Mouse (Mus musculus) forebrain, embryonic 12.5 days (tissue): ENCODE data around the gene Ddx52. TPM values are rescaled to one million over a fixed set of nuclear protein-coding genes. Genes with fewer than 3 reads are reported as not detected.

ENCODE experiments used
- ATAC-seq: fragments of 200-750 bp; cut with Nextera tagmentation; 2 replicates; pipeline ENCODE4 v1.8.0; 2017; ENCODE audit warnings: moderate TSS enrichment; ENCODE audit not compliant: low FRiP score
- H3K27ac ChIP-seq: fragments of 300-500 bp; sonication (generic); 2 replicates; pipeline ENCODE4 v1.5.1; 2016; ENCODE audit warnings: mild to moderate bottlenecking
- H3K27me3 ChIP-seq: fragments of 300-500 bp; sonication (generic); 2 replicates; pipeline ENCODE4 v1.6.1; 2016; ENCODE audit warnings: mild to moderate bottlenecking
- H3K36me3 ChIP-seq: fragments of 300-500 bp; sonication (generic); replicated peaks from 2 replicates; pipeline ENCODE4 v1.6.1; 2016; ENCODE audit warnings: mild to moderate bottlenecking
- H3K4me1 ChIP-seq: fragments of 300-500 bp; sonication (generic); 2 replicates; pipeline ENCODE4 v1.6.1; 2016
- H3K4me2 ChIP-seq: fragments of 300-500 bp; sonication (generic); 2 replicates; pipeline ENCODE4 v1.6.1; 2016; ENCODE audit warnings: mild to moderate bottlenecking, moderate library complexity
- H3K4me3 ChIP-seq: fragments of 300-500 bp; sonication (generic); replicated peaks from 2 replicates; pipeline ENCODE4 v1.5.1; 2016; ENCODE audit warnings: mild to moderate bottlenecking
- H3K9ac ChIP-seq: fragments of 300-500 bp; sonication (generic); 2 replicates; pipeline ENCODE4 v1.6.1; 2016; ENCODE audit warnings: mild to moderate bottlenecking
- H3K9me3 ChIP-seq: fragments of 300-500 bp; sonication (generic); 2 replicates; pipeline ENCODE4 v1.6.1; 2016
- WGBS: fragments of 180-500 bp; shearing (Covaris S2); methylation state at CpG from one replicate; pipeline ENCODE4 v1.1.7; 2016; 5-methylcytosine and 5-hydroxymethylcytosine counted together
- polyA plus RNA-seq: library from polyadenylated mRNA; unstranded; fragments of >200 nt; fragmentation: Nextera tagmentation; extraction: Ambion mirVana; gene quantifications from 2 replicates; pipeline ENCODE4 v1.2.1, GENCODE M21; 2016

Ddx52 gene
- polyA plus RNA-seq, 1 experiment from 2014 or later, result 43.3 TPM

GRCm38 (mm10) chr11:83933376-83933775 is 8.5 kb upstream of the Ddx52 start:
- no peak overlapping the region for H3K9ac ChIP-seq
- no peaks in the 10 kb centered on the region for H3K9me3 ChIP-seq
- H3K27ac ChIP-seq, result no peak overlapping the region
- no peak overlapping the region for H3K4me3 ChIP-seq
- H3K4me1 ChIP-seq, result no peaks in the 10 kb centered on the region
- H3K36me3 ChIP-seq, result no peaks in the 10 kb centered on the region
- H3K27me3 ChIP-seq, result peaks cover 12% of the 10 kb centered on the region
- no peak for ATAC-seq
- no peak overlapping the region for H3K4me2 ChIP-seq
- 92% methylated on average over 4 of the region's 4 CpGs for WGBS

DNA sequence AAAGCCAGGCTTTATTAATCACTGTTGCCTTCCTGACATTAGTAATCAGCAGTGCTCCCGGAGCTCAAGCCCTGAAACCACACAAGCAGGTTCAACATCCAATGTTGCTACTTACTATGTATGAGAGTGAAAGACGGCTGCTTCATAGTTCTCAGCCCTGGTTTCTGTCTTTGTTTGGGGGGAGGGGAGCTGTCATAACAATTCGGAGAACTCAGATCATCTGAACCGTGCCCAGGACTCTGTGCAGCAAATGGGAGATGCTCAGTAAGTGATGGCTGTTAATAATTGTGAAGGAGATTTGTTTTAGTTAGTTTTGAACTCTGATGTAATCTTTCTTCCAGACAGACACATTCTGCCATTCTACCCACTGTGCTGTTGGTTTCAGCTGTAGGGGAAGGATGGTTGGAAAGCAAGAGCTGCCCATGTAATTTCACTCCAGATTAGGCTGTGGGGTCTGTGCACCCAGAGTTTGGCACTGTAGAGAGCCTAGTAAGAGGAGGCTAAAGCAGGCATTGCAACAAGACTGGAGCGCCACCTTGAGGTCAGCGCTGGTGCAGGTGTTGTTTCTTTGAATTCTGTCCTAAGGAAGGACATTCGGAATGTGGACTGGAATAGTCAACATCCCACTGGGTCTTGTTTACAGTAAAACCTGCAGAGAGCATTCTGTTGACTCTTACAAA is 5.7 kb upstream of the Ddx52 start:
- H3K4me3 ChIP-seq, result no peak overlapping the region
- ATAC-seq, result no peak
- 37% methylated on average over 7 of the region's 7 CpGs for WGBS

GRCm38 (mm10) chr11:83938556-83938955 is 3.3 kb upstream of the Ddx52 start:
- Histone ChIP-seq H3K27me3 (peaks cover 29% of the 10 kb centered on the region), H3K9me3 (no peaks in the 10 kb centered on the region), H3K27ac (no peak overlapping the region), H3K4me1 (peaks cover 10% of the 10 kb centered on the region), H3K9ac (no peak overlapping the region), H3K4me2 (no peak overlapping the region), H3K36me3 (no peaks in the 10 kb centered on the region), H3K4me3 (no peak overlapping the region)
- WGBS, result 83% methylated on average over 8 of the region's 8 CpGs
- ATAC-seq, result no peak

More for the DNA sequence above, 5.7 kb upstream of the Ddx52 start:
- Histone ChIP-seq H3K36me3 (no peaks in the 10 kb centered on the region), H3K9ac (no peak overlapping the region), H3K9me3 (no peaks in the 10 kb centered on the region), H3K4me1 (no peaks in the 10 kb centered on the region), H3K4me2 (no peak overlapping the region), H3K27ac (no peak overlapping the region), H3K27me3 (peaks cover 29% of the 10 kb centered on the region)

DNA sequence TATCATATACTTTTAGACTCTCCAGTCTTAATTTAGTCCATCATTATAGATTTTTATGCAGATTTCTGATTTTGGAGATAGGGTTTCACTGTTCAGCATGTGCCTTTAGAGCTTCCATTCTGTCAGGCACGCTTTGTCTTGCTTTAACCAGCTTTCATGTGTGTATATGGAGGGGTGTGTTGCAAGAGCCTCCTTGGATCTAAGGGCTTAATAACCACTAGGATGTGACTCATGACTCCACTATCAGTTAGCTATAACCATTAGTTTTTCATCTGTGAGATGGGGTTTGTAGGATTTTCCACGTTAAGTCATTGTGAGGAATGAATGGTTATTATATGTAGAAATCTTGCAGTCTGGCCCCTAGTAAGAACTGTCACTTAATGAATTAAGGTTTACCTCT is 15.0 kb downstream of the Ddx52 start:
- Histone ChIP-seq H3K4me2 (no peak overlapping the region), H3K27me3 (no peaks in the 10 kb centered on the region), H3K36me3 (peaks cover 89% of the 10 kb centered on the region), H3K27ac (no peak overlapping the region), H3K4me3 (no peak overlapping the region), H3K4me1 (no peaks in the 10 kb centered on the region), H3K9ac (no peak overlapping the region), H3K9me3 (no peaks in the 10 kb centered on the region)
- ATAC-seq, result no peak
- WGBS, result 90% methylated on average over 2 of the region's 2 CpGs

DNA sequence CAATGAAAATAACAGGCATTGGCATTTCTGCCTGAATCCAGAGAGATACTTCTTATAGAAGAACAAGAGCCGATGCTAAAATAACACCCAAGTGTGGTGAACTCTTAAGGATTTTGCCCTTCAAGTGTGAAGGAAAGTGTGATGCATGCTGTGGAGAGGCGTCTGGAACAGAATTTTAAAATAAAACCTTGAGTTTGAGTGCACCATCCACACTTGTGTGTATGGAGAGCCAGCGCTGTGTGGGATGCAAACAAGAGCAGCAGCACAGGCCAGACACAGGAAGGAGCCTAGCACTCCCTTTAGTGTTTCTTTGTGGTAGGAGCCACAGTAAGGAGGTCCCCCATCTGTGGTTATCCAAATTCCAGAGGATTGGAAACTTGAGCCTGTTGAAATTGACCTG is 20.1 kb downstream of the Ddx52 start:
- 91% methylated on average over 3 of the region's 3 CpGs for WGBS
- no peak overlapping the region for H3K4me2 ChIP-seq
- no peak overlapping the region for H3K27ac ChIP-seq
- no peak for ATAC-seq
- peaks cover 22% of the 10 kb centered on the region for H3K4me1 ChIP-seq
- no peaks in the 10 kb centered on the region for H3K9me3 ChIP-seq
- no peak overlapping the region for H3K4me3 ChIP-seq
- peaks cover 54% of the 10 kb centered on the region for H3K36me3 ChIP-seq
- H3K27me3 ChIP-seq, result no peaks in the 10 kb centered on the region
- no peak overlapping the region for H3K9ac ChIP-seq

DNA sequence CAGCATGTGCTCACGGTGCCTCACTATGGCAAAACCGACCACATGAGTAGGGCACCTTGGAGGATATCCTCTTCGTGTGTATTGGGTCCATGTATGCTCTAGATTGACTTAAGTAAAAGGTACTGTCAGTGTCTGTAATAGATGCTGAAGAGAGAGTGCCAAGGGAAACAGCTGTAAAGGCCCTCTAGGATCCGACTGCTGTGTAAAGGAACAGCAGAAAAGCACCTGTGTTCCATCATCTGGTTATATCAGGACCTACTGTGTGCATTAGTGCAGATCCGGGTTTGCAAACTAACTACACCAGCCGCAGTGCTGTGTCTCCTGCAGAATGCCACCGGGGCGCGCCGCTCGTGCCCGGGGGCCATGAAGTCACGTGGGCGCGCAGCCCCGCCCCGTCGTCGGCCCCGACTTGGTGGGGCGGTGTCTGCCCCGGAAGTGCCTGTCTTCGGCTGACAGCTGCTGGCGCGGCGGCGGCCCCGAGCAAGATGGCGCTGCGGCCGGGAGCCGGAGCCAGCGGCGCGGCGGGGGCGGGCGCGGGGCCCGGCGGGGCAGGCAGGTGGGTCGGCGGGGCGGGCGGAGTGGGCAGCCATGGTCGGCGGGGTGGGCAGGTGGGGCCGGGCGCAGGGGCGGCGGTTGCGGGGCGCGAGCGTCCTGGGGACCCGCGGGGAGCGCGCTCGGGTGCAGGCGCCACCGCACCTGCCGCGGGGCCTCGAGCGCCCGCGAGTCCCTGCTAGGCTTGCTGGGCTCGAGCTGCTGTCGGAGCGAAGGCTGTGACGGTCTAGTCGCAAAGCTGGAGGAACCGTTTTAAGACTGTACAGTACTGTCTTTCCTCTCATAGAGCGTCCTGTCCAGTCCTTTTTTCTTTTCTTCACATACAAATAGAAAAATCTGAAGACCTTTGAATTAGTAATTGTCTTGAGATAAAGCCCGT is 22.4 kb downstream of the Ddx52 start, which contains the start of gene Synrg:
Synrg (plus strand) TSS at position 438 of the 931 bp plus-strand sequence.
- Histone ChIP-seq H3K27me3 (no peaks in the 10 kb centered on the region), H3K4me3 (peak within 1 kb of the TSS; percentile 75), H3K4me1 (peaks cover 27% of the 10 kb centered on the region), H3K36me3 (peaks cover 41% of the 10 kb centered on the region), H3K9ac (peak within 1 kb of the TSS; percentile 87), H3K9me3 (no peaks in the 10 kb centered on the region), H3K4me2 (peak within 1 kb of the TSS; percentile 58), H3K27ac (peak within 1 kb of the TSS; percentile 91)
- WGBS, result 2% methylated on average over 64 of the region's 76 CpGs
- peak; percentile 97 for ATAC-seq

GRCm38 (mm10) chr11:83967436-83968204 is 25.8 kb downstream of the Ddx52 start:
- no peak overlapping the region for H3K4me2 ChIP-seq
- H3K9ac ChIP-seq, result no peak overlapping the region
- H3K27me3 ChIP-seq, result no peaks in the 10 kb centered on the region
- H3K4me1 ChIP-seq, result peaks cover 27% of the 10 kb centered on the region
- WGBS, result 55% methylated on average over 8 of the region's 8 CpGs
- no peak overlapping the region for H3K4me3 ChIP-seq
- no peaks in the 10 kb centered on the region for H3K9me3 ChIP-seq
- peaks cover 18% of the 10 kb centered on the region for H3K36me3 ChIP-seq
- no peak overlapping the region for H3K27ac ChIP-seq
- no peak for ATAC-seq

DNA sequence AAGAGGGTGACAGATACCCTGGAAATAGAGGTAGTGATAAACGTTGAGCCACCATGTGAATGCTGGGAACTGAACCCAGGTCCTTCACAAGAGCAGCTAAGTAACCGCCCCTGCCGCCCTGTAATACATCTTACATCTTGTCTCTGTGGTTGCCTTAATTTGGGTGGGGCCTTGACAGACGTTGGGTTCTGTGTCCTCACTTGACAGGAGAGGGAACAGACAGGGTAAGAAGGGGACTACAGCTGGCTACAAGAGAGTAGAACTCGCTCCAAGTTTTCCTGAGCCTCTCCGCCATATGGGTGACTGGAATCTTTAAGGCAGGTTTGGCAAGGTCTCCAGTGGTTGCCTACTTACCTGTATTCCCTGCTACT is 26.3 kb downstream of the Ddx52 start:
- ATAC-seq, result no peak
- no peaks in the 10 kb centered on the region for H3K9me3 ChIP-seq
- peaks cover 27% of the 10 kb centered on the region for H3K4me1 ChIP-seq
- H3K27ac ChIP-seq, result no peak overlapping the region
- WGBS, result 82% methylated on average over 6 of the region's 6 CpGs
- no peak overlapping the region for H3K4me2 ChIP-seq
- H3K9ac ChIP-seq, result no peak overlapping the region
- H3K36me3 ChIP-seq, result peaks cover 19% of the 10 kb centered on the region
- no peak overlapping the region for H3K4me3 ChIP-seq
- H3K27me3 ChIP-seq, result no peaks in the 10 kb centered on the region

GRCm38 (mm10) chr11:83969040-83969439 is 27.2 kb downstream of the Ddx52 start:
- Histone ChIP-seq H3K4me2 (no peak overlapping the region), H3K27me3 (no peaks in the 10 kb centered on the region), H3K27ac (no peak overlapping the region), H3K9ac (no peak overlapping the region), H3K36me3 (peaks cover 22% of the 10 kb centered on the region), H3K4me3 (no peak overlapping the region), H3K9me3 (no peaks in the 10 kb centered on the region), H3K4me1 (peaks cover 25% of the 10 kb centered on the region)
- no peak for ATAC-seq
- WGBS, result 95% methylated on average over 3 of the region's 3 CpGs

GRCm38 (mm10) chr11:83974561-83975346 is 32.9 kb downstream of the Ddx52 start:
- WGBS, result 52% methylated on average over 7 of the region's 7 CpGs
- H3K4me3 ChIP-seq, result no peak overlapping the region
- H3K4me2 ChIP-seq, result no peak overlapping the region
- peaks cover 62% of the 10 kb centered on the region for H3K36me3 ChIP-seq
- ATAC-seq, result no peak
- H3K9me3 ChIP-seq, result no peaks in the 10 kb centered on the region
- H3K4me1 ChIP-seq, result peaks cover 9% of the 10 kb centered on the region; the same call in 1 of the 2 replicates
- no peak overlapping the region for H3K27ac ChIP-seq
- no peaks in the 10 kb centered on the region for H3K27me3 ChIP-seq
- no peak overlapping the region for H3K9ac ChIP-seq

DNA sequence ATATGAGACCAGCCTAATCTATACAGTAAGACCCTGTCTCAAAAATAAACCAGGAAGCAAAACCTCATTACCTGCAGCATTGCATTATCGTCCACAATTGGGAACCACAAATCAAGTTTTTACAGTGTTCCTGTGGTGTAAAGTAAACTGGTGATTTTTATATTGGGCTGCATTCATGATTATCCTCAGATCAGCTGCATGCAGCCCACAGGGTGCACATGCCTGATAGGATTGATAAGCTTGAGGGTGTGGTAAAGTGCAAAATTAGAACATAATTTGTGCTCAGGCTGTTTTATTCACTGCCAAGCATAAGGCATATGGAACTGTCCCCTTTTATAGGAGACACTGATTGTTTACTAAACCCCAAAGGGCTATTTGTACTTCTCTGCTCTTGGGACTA is 33.6 kb downstream of the Ddx52 start:
- no peaks in the 10 kb centered on the region for H3K27me3 ChIP-seq
- H3K4me3 ChIP-seq, result no peak overlapping the region
- H3K4me2 ChIP-seq, result no peak overlapping the region
- ATAC-seq, result no peak
- no peak overlapping the region for H3K9ac ChIP-seq
- H3K4me1 ChIP-seq, result peaks cover 9% of the 10 kb centered on the region; the same call in 1 of the 2 replicates
- peaks cover 70% of the 10 kb centered on the region for H3K36me3 ChIP-seq
- WGBS, result 93% methylated on average over 1 of the region's 1 CpGs
- no peaks in the 10 kb centered on the region for H3K9me3 ChIP-seq
- H3K27ac ChIP-seq, result no peak overlapping the region
